ENCODE assay signal across 7 mouse cellular contexts in the genomic region with DNA sequence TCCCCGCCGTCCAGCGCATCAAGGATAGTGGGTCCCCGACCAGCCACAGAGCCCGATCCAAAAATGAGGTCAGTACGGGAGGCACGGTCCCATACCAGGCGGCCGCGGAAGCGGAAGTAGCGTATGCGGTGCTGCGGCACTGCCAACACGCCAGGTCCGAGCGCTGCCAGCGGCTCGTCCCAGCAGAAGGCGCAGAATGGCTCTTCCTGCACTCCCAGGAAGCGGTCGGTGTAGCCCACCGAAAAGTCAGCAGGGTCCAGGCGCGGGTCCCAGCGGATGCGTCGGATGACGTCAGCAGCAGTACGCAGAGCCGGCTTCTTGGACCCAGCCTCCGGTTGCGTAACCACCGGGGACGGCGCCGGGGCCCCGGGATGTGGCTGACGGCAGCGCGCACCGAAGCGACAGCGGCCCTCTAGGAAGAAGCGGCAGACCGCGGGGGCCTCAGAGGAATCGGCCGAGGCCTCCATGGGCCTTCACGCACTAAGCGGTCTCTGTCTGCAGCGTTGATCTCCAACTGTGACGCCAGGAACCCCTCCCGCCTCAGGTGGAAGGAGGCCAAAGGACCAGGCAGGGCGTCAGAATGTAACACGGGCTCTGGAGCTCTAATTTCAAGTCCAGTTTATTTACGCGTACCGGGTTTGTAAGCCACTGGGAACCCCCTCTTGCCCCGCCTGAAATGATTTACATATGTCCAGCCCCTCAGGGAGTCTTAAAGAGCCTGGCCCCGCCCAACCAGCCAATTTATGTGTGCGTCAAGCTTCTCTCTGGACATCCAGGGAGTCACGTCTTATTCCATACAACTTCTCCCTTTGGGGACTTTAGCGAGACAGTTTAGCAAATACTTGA. TPM values are rescaled to one million over a fixed set of nuclear protein-coding genes. Genes with fewer than 3 reads are reported as not detected.
DNase-seq lines count a peak whose midpoint lies in the region; ATAC-seq and TF ChIP-seq lines count a peak whose summit lies in the region.

No protein-coding gene starts in this region.

- no peak for TF ChIP-seq CTCF in intestine, postnatal 0 days (IDR thresholded peaks at IDR 0.05; ENCODE audit: low read depth)
- TF ChIP-seq CTCF in small intestine, adult 2 months (IDR thresholded peaks at IDR 0.05; ENCODE audit: extremely low read depth, insufficient read length, insufficient replicate concordance, low read depth, low read length): no peak

- H3K9me3 ChIP-seq in intestine, postnatal 0 days (ENCODE audit: control insufficient read depth): no peaks in the 10 kb centered on the region
- H3K9me3 ChIP-seq in limb, embryonic 10.5 days (replicated peaks): no peaks in the 10 kb centered on the region
- H3K9me3 ChIP-seq in midbrain, embryonic 12.5 days: no peaks in the 10 kb centered on the region

- peak; percentile 81 for DNase-seq in adrenal gland, adult 8-10 months
- peak; percentile 47 for DNase-seq in embryo, embryonic 11.5 days (ENCODE audit: low read depth, low spot score)
- DNase-seq in gastrocnemius, postnatal 4 days (ENCODE audit: low spot score in 2 of 2): peak; percentile 64 to 80
- DNase-seq in limb, embryonic 10.5 days (ENCODE audit: low spot score): peak; percentile 74

- peaks cover 34% of the 10 kb centered on the region for H3K36me3 ChIP-seq in intestine, postnatal 0 days (ENCODE audit: control insufficient read depth, insufficient read depth)
- peaks cover 48% of the 10 kb centered on the region for H3K36me3 ChIP-seq in limb, embryonic 10.5 days
- peaks cover 38% of the 10 kb centered on the region for H3K36me3 ChIP-seq in midbrain, embryonic 12.5 days
- peaks cover 36% of the 10 kb centered on the region for H3K36me3 ChIP-seq in small intestine, adult 2 months (ENCODE audit: control insufficient read depth, insufficient read depth, low read length)

- H3K27ac ChIP-seq in intestine, postnatal 0 days (ENCODE audit: low read depth, low read length): peak overlapping the region; percentile 100
- peak overlapping the region; percentile 81 for H3K27ac ChIP-seq in limb, embryonic 10.5 days
- H3K27ac ChIP-seq in midbrain, embryonic 12.5 days (replicated peaks): peak overlapping the region; percentile 80
- peak overlapping the region; percentile 100 for H3K27ac ChIP-seq in small intestine, adult 2 months (ENCODE audit: insufficient read depth, low read depth, low read length)

- TF ChIP-seq POLR2A in small intestine, adult 2 months (IDR thresholded peaks at IDR 0.05; ENCODE audit: low read depth, low read length): peak; percentile 74

- no peaks in the 10 kb centered on the region for H3K27me3 ChIP-seq in intestine, postnatal 0 days (replicated peaks; ENCODE audit: control insufficient read depth, insufficient read depth, low read length)
- H3K27me3 ChIP-seq in limb, embryonic 10.5 days (ENCODE audit: low read depth, poor library complexity, severe bottlenecking): peaks cover 41% of the 10 kb centered on the region
- peaks cover 35% of the 10 kb centered on the region for H3K27me3 ChIP-seq in midbrain, embryonic 12.5 days
- H3K27me3 ChIP-seq in small intestine, adult 2 months (ENCODE audit: control insufficient read depth, insufficient read depth, low read length): no peaks in the 10 kb centered on the region

- H3K4me1 ChIP-seq in intestine, postnatal 0 days (replicated peaks; ENCODE audit: control insufficient read depth, insufficient read depth, low read length): peaks cover 7% of the 10 kb centered on the region
- peaks cover 26% of the 10 kb centered on the region for H3K4me1 ChIP-seq in limb, embryonic 10.5 days
- peaks cover 25% of the 10 kb centered on the region for H3K4me1 ChIP-seq in midbrain, embryonic 12.5 days
- H3K4me1 ChIP-seq in small intestine, adult 2 months (ENCODE audit: control insufficient read depth, insufficient read depth, insufficient read length, low read length): peaks cover 22% of the 10 kb centered on the region

- H3K4me3 ChIP-seq in intestine, postnatal 0 days (ENCODE audit: low read depth, low read length): peak overlapping the region; percentile 68
- H3K4me3 ChIP-seq in limb, embryonic 10.5 days: peak overlapping the region; percentile 74
- H3K4me3 ChIP-seq in midbrain, embryonic 12.5 days: peak overlapping the region; percentile 72
- H3K4me3 ChIP-seq in small intestine, adult 2 months (ENCODE audit: low read depth, low read length): peak overlapping the region; percentile 86

- peak overlapping the region; percentile 88 for H3K4me2 ChIP-seq in intestine, postnatal 0 days (replicated peaks; ENCODE audit: low read depth)
- H3K4me2 ChIP-seq in midbrain, embryonic 12.5 days (replicated peaks): peak overlapping the region; percentile 89

- H3K9ac ChIP-seq in intestine, postnatal 0 days (ENCODE audit: low read depth, low read length): peak overlapping the region; percentile 81
- peak overlapping the region; percentile 76 for H3K9ac ChIP-seq in midbrain, embryonic 12.5 days (replicated peaks)

- under 1% methylated on average over 64 of the region's 64 CpGs for WGBS in intestine, postnatal 0 days
- under 1% methylated on average over 64 of the region's 64 CpGs for WGBS in limb, embryonic 10.5 days
- under 1% methylated on average over 64 of the region's 64 CpGs for WGBS in midbrain, embryonic 12.5 days
- under 1% methylated on average over 64 of the region's 64 CpGs for WGBS in small intestine, adult 2 months

- ATAC-seq in intestine, postnatal 0 days: peak; percentile 54
- peak; percentile 73 for ATAC-seq in midbrain, embryonic 12.5 days (ENCODE audit: low FRiP score, low read depth)

RNA-seq across cellular contexts. Expression of a gene that starts 0.7 kb away (rescaled TPM):
- 10 to 100 TPM in 3 of 4 experiments, 1 to 10 TPM in 1; 9.7 to 13.0 (median 11.5) TPM for total RNA-seq in adrenal gland, adult 8-10 months (2022)
- 1 to 10 TPM; 3.1 to 3.9 TPM for total RNA-seq in gastrocnemius, postnatal 4 days (2021)
- 14.1 and 16.0 TPM in 2 replicates for polyA plus RNA-seq in intestine, postnatal 0 days (2015; fragmentation: Nextera tagmentation; extraction: Ambion mirVana)
- polyA plus RNA-seq in limb, embryonic 10.5 days (2016; fragmentation: Nextera tagmentation; extraction: Ambion mirVana): 1.2 and 2.0 TPM in 2 replicates
- polyA plus RNA-seq in midbrain, embryonic 12.5 days (2016; fragmentation: Nextera tagmentation; extraction: Ambion mirVana): 2.5 and 2.7 TPM in 2 replicates
- 24.5 and 92.5 TPM in 2 replicates for polyA plus RNA-seq in small intestine, adult 2 months (2012; rRNA removed)

RNA-seq across cellular contexts. Expression of a gene that starts 12.6 kb away (rescaled TPM):
- 100 to 1,000 TPM in 3 of 4 experiments, 10 to 100 TPM in 1; 83.9 to 238 (median 155) TPM for total RNA-seq in adrenal gland, adult 8-10 months (2022)
- 10 to 100 TPM; 62.4 to 86.4 TPM for total RNA-seq in gastrocnemius, postnatal 4 days (2021)
- polyA plus RNA-seq in intestine, postnatal 0 days (2015; fragmentation: Nextera tagmentation; extraction: Ambion mirVana): 13.8 and 15.2 TPM in 2 replicates
- 61.7 and 75.9 TPM in 2 replicates for polyA plus RNA-seq in limb, embryonic 10.5 days (2016; fragmentation: Nextera tagmentation; extraction: Ambion mirVana)
- 121 and 130 TPM in 2 replicates for polyA plus RNA-seq in midbrain, embryonic 12.5 days (2016; fragmentation: Nextera tagmentation; extraction: Ambion mirVana)
- polyA plus RNA-seq in small intestine, adult 2 months (2012; rRNA removed): 272 and 372 TPM in 2 replicates

RNA-seq across cellular contexts. Expression of a gene that starts 15.2 kb away (rescaled TPM):
- 10 to 100 TPM; 26.9 to 41.0 (median 37.1) TPM for total RNA-seq in adrenal gland, adult 8-10 months (2022)
- total RNA-seq in gastrocnemius, postnatal 4 days (2021): 10 to 100 TPM; 20.9 to 24.8 TPM
- polyA plus RNA-seq in intestine, postnatal 0 days (2015; fragmentation: Nextera tagmentation; extraction: Ambion mirVana): 120 and 126 TPM in 2 replicates
- polyA plus RNA-seq in limb, embryonic 10.5 days (2016; fragmentation: Nextera tagmentation; extraction: Ambion mirVana): 23.5 and 32.3 TPM in 2 replicates
- 13.2 and 17.7 TPM in 2 replicates for polyA plus RNA-seq in midbrain, embryonic 12.5 days (2016; fragmentation: Nextera tagmentation; extraction: Ambion mirVana)
- polyA plus RNA-seq in small intestine, adult 2 months (2012; rRNA removed): 252 and 655 TPM in 2 replicates

RNA-seq across cellular contexts. Expression of a gene that starts 30.2 kb away (rescaled TPM):
- 1 to 10 TPM in 3 of 4 experiments, under 1 TPM in 1; 0.80 to 2.0 (median 1.6) TPM for total RNA-seq in adrenal gland, adult 8-10 months (2022)
- total RNA-seq in gastrocnemius, postnatal 4 days (2021): 1 to 10 TPM; 5.3 to 6.6 TPM
- polyA plus RNA-seq in intestine, postnatal 0 days (2015; fragmentation: Nextera tagmentation; extraction: Ambion mirVana): 2.6 and 3.7 TPM in 2 replicates
- polyA plus RNA-seq in limb, embryonic 10.5 days (2016; fragmentation: Nextera tagmentation; extraction: Ambion mirVana): 0.79 and 1.2 TPM in 2 replicates
- 79.8 and 87.2 TPM in 2 replicates for polyA plus RNA-seq in midbrain, embryonic 12.5 days (2016; fragmentation: Nextera tagmentation; extraction: Ambion mirVana)
- polyA plus RNA-seq in small intestine, adult 2 months (2012; rRNA removed): 21.5 and 23.4 TPM in 2 replicates

Comparison
In these comparisons a context has a peak if more than half of its experiments do, and no peak if none do; other contexts are left out.
1. Peak in every context shown above with its lines: DNase-seq, ATAC-seq, H3K4me3 ChIP-seq and H3K27ac ChIP-seq.